Mouse (Mus musculus): ENCODE measurements around the gene Atoh8. TPM values are rescaled to one million over a fixed set of nuclear protein-coding genes. Genes with fewer than 3 reads are reported as not detected.

Atoh8 gene
- polyA plus RNA-seq, 1 experiment from 2014 or later = 9.6 TPM

DNA sequence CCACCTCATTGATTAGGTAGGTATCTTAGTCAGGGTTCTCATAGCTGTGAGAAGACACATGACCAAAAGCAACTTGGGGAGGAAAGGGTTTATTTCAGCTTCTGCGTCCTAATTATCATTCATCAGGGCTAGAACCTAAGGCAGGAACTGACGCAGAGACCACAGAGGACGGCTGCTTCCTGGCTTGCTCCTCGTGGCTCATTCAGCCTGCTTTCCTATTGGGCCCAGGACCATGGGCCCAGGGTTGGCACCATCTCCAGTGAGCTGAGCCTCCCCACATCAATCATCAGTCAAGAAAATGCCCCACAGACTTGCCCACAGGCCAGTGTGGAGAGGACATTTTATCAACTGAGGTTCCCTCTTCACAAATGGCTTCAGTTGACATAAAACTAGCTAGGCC is 40.1 kb upstream of the Atoh8 start:
- Histone ChIP-seq H3K9me3 (ENCODE audit: control insufficient read depth, low read length) (no peaks in the 10 kb centered on the region), H3K4me1 (replicated peaks; ENCODE audit: control insufficient read depth, insufficient read depth, low read length) (no peaks in the 10 kb centered on the region), H3K27me3 (ENCODE audit: control insufficient read depth, insufficient read depth, low read length) (no peaks in the 10 kb centered on the region), H3K9ac (ENCODE audit: low read depth, low read length) (no peak overlapping the region), H3K4me3 (ENCODE audit: low read depth, low read length) (no peak overlapping the region), H3K27ac (ENCODE audit: low read depth, low read length) (no peak overlapping the region), H3K4me2 (replicated peaks; ENCODE audit: low read depth, low read length) (no peak overlapping the region), H3K36me3 (ENCODE audit: control insufficient read depth, insufficient read depth, low read length) (no peaks in the 10 kb centered on the region)
- ATAC-seq (ENCODE audit: low FRiP score) (no peak), DNase-seq (ENCODE audit: low spot score) (no peak)
- WGBS = 81% methylated on average over 4 of the region's 4 CpGs

- H3K4me3 ChIP-seq (ENCODE audit: low read depth, low read length) = no peak overlapping the region
- no peaks in the 10 kb centered on the region for H3K9me3 ChIP-seq (ENCODE audit: control insufficient read depth, low read length)
- no peaks in the 10 kb centered on the region for H3K4me1 ChIP-seq (replicated peaks; ENCODE audit: control insufficient read depth, insufficient read depth, low read length)
- DNase-seq (ENCODE audit: low spot score) (no peak), ATAC-seq (ENCODE audit: low FRiP score) (no peak)
- H3K27me3 ChIP-seq (ENCODE audit: control insufficient read depth, insufficient read depth, low read length) = no peaks in the 10 kb centered on the region
- H3K4me2 ChIP-seq (replicated peaks; ENCODE audit: low read depth, low read length) = no peak overlapping the region
- no peak overlapping the region for H3K9ac ChIP-seq (ENCODE audit: low read depth, low read length)
- H3K27ac ChIP-seq (ENCODE audit: low read depth, low read length) = no peak overlapping the region
- H3K36me3 ChIP-seq (ENCODE audit: control insufficient read depth, insufficient read depth, low read length) = no peaks in the 10 kb centered on the region
- 83% methylated on average over 6 of the region's 6 CpGs for WGBS
These were observed 37.8 kb upstream of the Atoh8 start for GRCm38 (mm10) chr6:72273153-72273552.

GRCm38 (mm10) chr6:72272161-72272696 is 36.9 kb upstream of the Atoh8 start:
- no peak overlapping the region for H3K9ac ChIP-seq (ENCODE audit: low read depth, low read length)
- ATAC-seq (ENCODE audit: low FRiP score) = no peak

DNA sequence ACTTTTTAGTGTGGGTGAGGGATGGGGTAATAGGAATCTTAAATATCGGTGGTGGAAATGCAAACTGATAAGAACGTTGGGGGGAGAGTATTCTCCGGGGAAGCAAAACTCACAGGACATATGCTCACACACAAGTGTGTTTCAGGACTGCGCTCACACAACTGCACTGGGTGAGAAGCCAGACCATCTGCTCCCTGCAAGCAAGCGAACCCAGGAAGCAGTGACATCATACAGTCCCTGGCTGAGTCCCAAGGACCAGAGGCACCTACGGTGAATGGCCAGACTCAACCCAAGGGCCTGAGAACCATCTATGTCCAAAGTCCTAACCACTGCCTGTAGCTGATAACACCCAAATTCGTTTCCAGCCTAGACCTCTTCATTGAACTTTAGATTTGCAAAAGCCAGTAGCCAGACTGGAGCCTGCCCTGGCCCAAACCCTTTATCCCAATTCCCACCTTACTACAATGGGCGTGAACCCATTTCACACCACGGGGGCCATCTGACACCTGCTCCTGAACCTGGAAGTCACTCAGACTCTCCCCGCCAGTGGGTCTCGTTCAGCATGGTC is 35.7 kb upstream of the Atoh8 start:
- ATAC-seq (ENCODE audit: low FRiP score) = no peak
- H3K36me3 ChIP-seq (ENCODE audit: control insufficient read depth, insufficient read depth, low read length) = no peaks in the 10 kb centered on the region

More at GRCm38 (mm10) chr6:72272161-72272696, 36.9 kb upstream of the Atoh8 start:
- Histone ChIP-seq H3K4me3 (ENCODE audit: low read depth, low read length) (no peak overlapping the region), H3K27me3 (ENCODE audit: control insufficient read depth, insufficient read depth, low read length) (no peaks in the 10 kb centered on the region), H3K27ac (ENCODE audit: low read depth, low read length) (no peak overlapping the region), H3K9me3 (ENCODE audit: control insufficient read depth, low read length) (no peaks in the 10 kb centered on the region), H3K36me3 (ENCODE audit: control insufficient read depth, insufficient read depth, low read length) (no peaks in the 10 kb centered on the region), H3K4me1 (replicated peaks; ENCODE audit: control insufficient read depth, insufficient read depth, low read length) (no peaks in the 10 kb centered on the region), H3K4me2 (replicated peaks; ENCODE audit: low read depth, low read length) (no peak overlapping the region)
- WGBS = 90% methylated on average over 10 of the region's 10 CpGs
- DNase-seq (ENCODE audit: low spot score) = no peak

DNA sequence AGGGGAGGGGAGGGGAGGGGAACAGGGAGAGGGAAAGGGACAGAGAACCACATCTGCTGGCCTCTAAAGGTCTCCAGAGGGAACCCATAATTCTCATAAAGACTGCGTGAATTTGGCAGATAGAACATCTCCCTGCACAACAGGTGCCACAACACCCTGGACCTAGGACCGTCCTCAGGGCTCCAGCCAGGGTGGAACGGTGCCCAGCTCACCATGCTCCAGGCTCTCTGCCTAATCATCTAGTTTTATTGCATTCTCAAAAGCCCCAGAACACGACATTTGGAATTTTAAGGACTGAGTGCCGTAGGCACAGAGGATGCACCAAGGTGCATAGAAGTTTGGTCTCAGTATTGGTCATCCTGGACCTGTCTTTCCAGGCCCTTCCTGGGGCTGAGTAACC is 34.9 kb upstream of the Atoh8 start:
- H3K4me1 ChIP-seq (replicated peaks; ENCODE audit: control insufficient read depth, insufficient read depth, low read length) = no peaks in the 10 kb centered on the region; the same call in 1 of the 2 replicates
- WGBS = 88% methylated on average over 5 of the region's 5 CpGs
- no peak overlapping the region for H3K4me2 ChIP-seq (replicated peaks; ENCODE audit: low read depth, low read length)
- ATAC-seq (ENCODE audit: low FRiP score) (no peak), DNase-seq (ENCODE audit: low spot score) (no peak)
- no peaks in the 10 kb centered on the region for H3K27me3 ChIP-seq (ENCODE audit: control insufficient read depth, insufficient read depth, low read length)
- no peak overlapping the region for H3K4me3 ChIP-seq (ENCODE audit: low read depth, low read length)
- H3K9me3 ChIP-seq (ENCODE audit: control insufficient read depth, low read length) = no peaks in the 10 kb centered on the region
- H3K27ac ChIP-seq (ENCODE audit: low read depth, low read length) = no peak overlapping the region
- H3K36me3 ChIP-seq (ENCODE audit: control insufficient read depth, insufficient read depth, low read length) = no peaks in the 10 kb centered on the region
- no peak overlapping the region for H3K9ac ChIP-seq (ENCODE audit: low read depth, low read length)

More for the DNA sequence above, 35.7 kb upstream of the Atoh8 start:
- Histone ChIP-seq H3K9ac (ENCODE audit: low read depth, low read length) (no peak overlapping the region), H3K4me3 (ENCODE audit: low read depth, low read length) (no peak overlapping the region), H3K4me2 (replicated peaks; ENCODE audit: low read depth, low read length) (no peak overlapping the region), H3K27ac (ENCODE audit: low read depth, low read length) (no peak overlapping the region), H3K4me1 (replicated peaks; ENCODE audit: control insufficient read depth, insufficient read depth, low read length) (no peaks in the 10 kb centered on the region), H3K9me3 (ENCODE audit: control insufficient read depth, low read length) (no peaks in the 10 kb centered on the region), H3K27me3 (ENCODE audit: control insufficient read depth, insufficient read depth, low read length) (no peaks in the 10 kb centered on the region)
- DNase-seq (ENCODE audit: low spot score) = no peak
- WGBS = 82% methylated on average over 11 of the region's 11 CpGs

DNA sequence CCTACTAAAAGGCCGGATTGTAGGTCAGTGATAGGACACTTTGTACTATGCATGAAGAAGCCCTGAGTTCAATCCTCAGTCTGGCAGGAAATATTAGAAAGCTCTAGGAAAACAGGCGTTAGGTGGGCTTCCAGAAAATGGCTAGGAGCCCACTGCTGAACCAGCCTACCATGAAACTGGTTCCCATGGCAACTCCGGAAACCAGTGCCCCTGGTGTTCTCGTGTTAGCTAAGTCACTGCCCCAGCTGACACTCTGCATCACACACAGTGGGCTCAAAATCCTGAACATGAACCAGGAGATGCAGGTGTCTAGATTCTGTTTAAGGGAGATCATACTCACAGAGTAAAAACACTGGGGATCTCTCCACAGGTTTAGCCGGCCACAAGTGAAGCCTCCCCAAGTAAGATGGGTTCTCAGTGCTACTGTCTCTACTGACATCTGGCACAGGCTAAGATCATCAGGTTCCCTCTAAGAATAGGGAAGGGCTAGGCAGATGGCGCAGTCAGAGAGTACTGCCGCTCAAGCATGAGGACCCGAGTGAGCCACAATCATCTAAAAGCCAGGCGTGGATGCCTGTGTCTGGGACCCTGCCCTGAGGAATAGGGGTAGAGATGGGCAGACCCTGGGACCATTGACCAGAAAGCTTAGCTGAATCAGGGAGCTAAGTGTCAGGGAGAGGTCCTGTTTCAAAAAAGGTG is 32.9 kb upstream of the Atoh8 start:
- ATAC-seq (ENCODE audit: low FRiP score) (no peak), DNase-seq (ENCODE audit: low spot score) (no peak)
- Histone ChIP-seq H3K9ac (ENCODE audit: low read depth, low read length) (no peak overlapping the region), H3K4me3 (ENCODE audit: low read depth, low read length) (no peak overlapping the region), H3K4me1 (replicated peaks; ENCODE audit: control insufficient read depth, insufficient read depth, low read length) (no peaks in the 10 kb centered on the region; the same call in 1 of the 2 replicates), H3K27ac (ENCODE audit: low read depth, low read length) (no peak overlapping the region), H3K36me3 (ENCODE audit: control insufficient read depth, insufficient read depth, low read length) (no peaks in the 10 kb centered on the region), H3K27me3 (ENCODE audit: control insufficient read depth, insufficient read depth, low read length) (no peaks in the 10 kb centered on the region), H3K9me3 (ENCODE audit: control insufficient read depth, low read length) (no peaks in the 10 kb centered on the region), H3K4me2 (replicated peaks; ENCODE audit: low read depth, low read length) (no peak overlapping the region)
- WGBS = 68% methylated on average over 9 of the region's 9 CpGs

DNA sequence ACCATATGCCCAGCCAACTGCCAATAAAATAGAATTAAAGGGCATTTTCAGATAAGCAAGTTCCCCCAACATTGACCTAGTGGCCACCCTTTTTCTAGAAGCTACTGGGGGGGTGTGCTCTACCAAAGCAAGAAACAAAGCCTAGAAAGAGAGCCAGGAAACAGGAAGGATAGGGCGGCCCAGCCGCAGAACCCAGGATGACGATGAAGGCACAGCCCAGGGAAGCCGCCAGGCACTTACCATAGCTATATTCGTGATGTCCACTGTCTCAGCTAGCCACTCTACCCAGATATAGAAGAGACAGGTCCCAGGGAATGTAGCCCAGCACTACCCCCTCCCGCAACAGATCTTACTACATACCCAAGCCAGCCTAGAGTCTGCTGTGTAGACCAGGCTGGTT is 30.3 kb upstream of the Atoh8 start:
- Histone ChIP-seq H3K27me3 (ENCODE audit: control insufficient read depth, insufficient read depth, low read length) (no peaks in the 10 kb centered on the region), H3K9ac (ENCODE audit: low read depth, low read length) (no peak overlapping the region), H3K4me3 (ENCODE audit: low read depth, low read length) (no peak overlapping the region), H3K36me3 (ENCODE audit: control insufficient read depth, insufficient read depth, low read length) (no peaks in the 10 kb centered on the region), H3K27ac (ENCODE audit: low read depth, low read length) (no peak overlapping the region), H3K4me2 (replicated peaks; ENCODE audit: low read depth, low read length) (no peak overlapping the region), H3K9me3 (ENCODE audit: control insufficient read depth, low read length) (no peaks in the 10 kb centered on the region), H3K4me1 (replicated peaks; ENCODE audit: control insufficient read depth, insufficient read depth, low read length) (no peaks in the 10 kb centered on the region; the same call in 1 of the 2 replicates)
- DNase-seq (ENCODE audit: low spot score) (no peak), ATAC-seq (ENCODE audit: low FRiP score) (no peak)
- 83% methylated on average over 6 of the region's 6 CpGs for WGBS

GRCm38 (mm10) chr6:72263679-72264265 is 28.4 kb upstream of the Atoh8 start:
- H3K36me3 ChIP-seq (ENCODE audit: control insufficient read depth, insufficient read depth, low read length) = no peaks in the 10 kb centered on the region
- DNase-seq (ENCODE audit: low spot score) = no peak
- H3K9ac ChIP-seq (ENCODE audit: low read depth, low read length) = no peak overlapping the region
- H3K4me1 ChIP-seq (replicated peaks; ENCODE audit: control insufficient read depth, insufficient read depth, low read length) = no peaks in the 10 kb centered on the region; the same call in 1 of the 2 replicates
- WGBS = 72% methylated on average over 5 of the region's 5 CpGs
- no peak for ATAC-seq (ENCODE audit: low FRiP score)
- no peak overlapping the region for H3K4me3 ChIP-seq (ENCODE audit: low read depth, low read length)
- H3K4me2 ChIP-seq (replicated peaks; ENCODE audit: low read depth, low read length) = no peak overlapping the region
- no peaks in the 10 kb centered on the region for H3K9me3 ChIP-seq (ENCODE audit: control insufficient read depth, low read length)
- no peak overlapping the region for H3K27ac ChIP-seq (ENCODE audit: low read depth, low read length)
- H3K27me3 ChIP-seq (ENCODE audit: control insufficient read depth, insufficient read depth, low read length) = no peaks in the 10 kb centered on the region
